Mouse (Mus musculus) heart, embryonic 10.5 days (tissue): ENCODE results near the gene Lmtk3. TPM values are rescaled to one million over a fixed set of nuclear protein-coding genes. Genes with fewer than 3 reads are reported as not detected.

Source experiments
- DNase-seq: peaks from one replicate; pipeline ENCODE4 v3.0.0-alpha.2; 2017; ENCODE audit warnings: low spot score
- H3K27ac ChIP-seq: fragments of 300-500 bp; sonication (generic); 2 replicates; pipeline ENCODE4 v1.5.1; 2016; ENCODE audit warnings: mild to moderate bottlenecking
- H3K27me3 ChIP-seq: fragments of 300-500 bp; sonication (generic); 2 replicates; pipeline ENCODE4 v1.6.1; 2016; ENCODE audit warnings: mild to moderate bottlenecking; ENCODE audit not compliant: poor library complexity, insufficient read depth, severe bottlenecking
- H3K36me3 ChIP-seq: fragments of 300-500 bp; sonication (generic); 2 replicates; pipeline ENCODE4 v1.6.1; 2016; ENCODE audit warnings: mild to moderate bottlenecking, moderate library complexity
- H3K4me1 ChIP-seq: fragments of 300-500 bp; sonication (generic); 2 replicates; pipeline ENCODE4 v1.6.1; 2016; ENCODE audit warnings: mild to moderate bottlenecking
- H3K4me3 ChIP-seq: fragments of 300-500 bp; sonication (generic); 2 replicates; pipeline ENCODE4 v1.5.1; 2016; ENCODE audit warnings: mild to moderate bottlenecking, moderate library complexity
- H3K9me3 ChIP-seq: fragments of 300-500 bp; sonication (generic); 2 replicates; pipeline ENCODE4 v1.6.1; 2016; ENCODE audit warnings: mild to moderate bottlenecking, moderate library complexity
- WGBS: fragments of 180-500 bp; shearing (Covaris S2); methylation state at CpG from one replicate; pipeline ENCODE4 v1.1.7; 2016; 5-methylcytosine and 5-hydroxymethylcytosine counted together
- polyA plus RNA-seq: library from polyadenylated mRNA; unstranded; fragments of >200 nt; fragmentation: Nextera tagmentation; extraction: Ambion mirVana; gene quantifications from 2 replicates; pipeline ENCODE4 v1.2.1, GENCODE M21; 2016

Lmtk3 gene
- polyA plus RNA-seq, 1 experiment from 2014 or later, result 1.8 TPM

DNA sequence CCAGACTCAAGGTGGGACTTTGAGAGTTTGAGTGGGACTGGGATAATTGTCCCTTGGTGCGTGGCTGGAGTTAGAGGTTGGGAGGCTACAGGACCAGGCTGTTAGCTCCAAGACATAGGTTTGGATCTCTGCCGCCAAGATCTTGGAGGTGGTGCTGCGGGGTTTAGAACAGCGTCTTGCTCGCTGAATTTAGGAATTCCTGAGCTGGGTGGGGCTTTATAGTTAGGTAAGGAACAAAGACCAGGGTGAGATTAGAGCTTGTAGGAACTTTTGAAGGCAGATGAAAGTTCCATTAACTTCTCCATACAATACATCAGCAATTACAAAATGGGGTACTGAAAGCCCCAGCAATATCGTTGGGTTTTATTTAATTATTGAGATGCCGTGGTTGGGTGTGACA, 16.5 kb downstream of the Lmtk3 start:
- Histone ChIP-seq H3K27ac (no peak overlapping the region), H3K27me3 (peaks cover 64% of the 10 kb centered on the region), H3K9me3 (no peaks in the 10 kb centered on the region), H3K4me3 (peak overlapping the region; percentile 38; the same call in 1 of the 2 replicates), H3K36me3 (peaks cover 7% of the 10 kb centered on the region; the same call in 1 of the 2 replicates), H3K4me1 (peaks cover 29% of the 10 kb centered on the region)
- WGBS, result 36% methylated on average over 7 of the region's 7 CpGs
- DNase-seq, result no peak

DNA sequence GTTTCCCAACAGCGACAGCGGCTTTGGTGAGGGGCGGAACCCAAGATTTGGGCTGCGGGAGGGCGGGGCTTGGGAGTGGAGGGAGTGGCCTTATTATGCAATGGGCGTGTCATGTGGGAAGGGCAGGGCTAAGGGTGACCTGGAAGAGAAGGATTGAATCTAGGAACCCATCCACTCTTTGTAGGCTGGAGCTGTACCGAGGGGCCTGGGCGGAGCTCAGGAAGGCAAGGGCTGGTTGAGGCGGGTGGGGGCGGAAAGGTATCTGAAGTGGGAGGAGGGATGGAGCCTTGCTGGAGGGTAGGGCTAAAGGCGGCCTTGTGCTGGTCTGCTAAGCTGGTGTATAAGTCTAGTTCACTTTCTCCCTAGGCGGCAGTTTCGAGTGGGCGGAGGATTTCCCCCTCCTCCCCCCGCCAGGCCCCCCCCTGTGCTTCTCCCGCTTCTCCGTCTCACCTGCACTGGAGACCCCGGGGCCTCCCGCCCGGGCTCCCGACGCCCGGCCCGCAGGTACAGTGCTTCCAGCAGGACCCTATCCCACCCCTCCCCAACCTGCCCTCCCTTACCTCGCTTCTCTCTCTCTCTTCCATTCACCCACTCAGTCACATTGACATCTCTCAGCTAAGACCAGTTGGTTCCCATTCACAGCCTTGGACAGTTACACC, 17.1 kb downstream of the Lmtk3 start:
- peaks cover 29% of the 10 kb centered on the region for H3K4me1 ChIP-seq
- H3K9me3 ChIP-seq, result no peaks in the 10 kb centered on the region
- 12% methylated on average over 24 of the region's 25 CpGs for WGBS
- peaks cover 57% of the 10 kb centered on the region for H3K27me3 ChIP-seq
- peak overlapping the region; percentile 38 for H3K4me3 ChIP-seq
- peak; percentile 87 for DNase-seq
- 0 out of 2 replicates have a peak, but pooled peaks cover 4% of the 10 kb centered on the region for H3K36me3 ChIP-seq
- H3K27ac ChIP-seq, result peak overlapping the region; percentile 47; the same call in 1 of the 2 replicates

DNA sequence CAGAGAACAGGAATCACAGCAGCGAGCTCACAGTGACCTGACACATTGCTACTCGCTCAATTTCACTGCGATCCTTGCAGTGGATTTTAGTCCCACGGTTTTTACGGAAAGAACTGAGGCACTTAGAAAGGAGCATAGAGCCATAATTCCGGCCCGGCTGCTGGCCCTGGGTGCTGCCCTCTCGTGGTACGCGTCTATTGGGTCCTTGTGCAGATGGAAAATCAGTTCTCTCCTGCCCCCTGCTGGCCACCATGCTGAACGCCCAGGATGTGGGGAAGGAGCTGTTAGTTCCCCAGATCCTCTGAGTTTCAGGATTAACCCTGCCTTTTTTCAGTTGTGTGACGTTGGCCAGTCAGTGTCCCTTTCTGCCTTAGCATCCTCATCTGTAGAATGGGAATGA, 17.8 kb downstream of the Lmtk3 start:
- H3K4me3 ChIP-seq, result peak overlapping the region; percentile 38
- H3K36me3 ChIP-seq, result peaks cover 10% of the 10 kb centered on the region; the same call in 1 of the 2 replicates
- H3K4me1 ChIP-seq, result peaks cover 35% of the 10 kb centered on the region
- H3K27me3 ChIP-seq, result peaks cover 51% of the 10 kb centered on the region
- no peaks in the 10 kb centered on the region for H3K9me3 ChIP-seq
- DNase-seq, result peak; percentile 95
- no peak overlapping the region for H3K27ac ChIP-seq
- WGBS, result 3% methylated on average over 12 of the region's 12 CpGs

DNA sequence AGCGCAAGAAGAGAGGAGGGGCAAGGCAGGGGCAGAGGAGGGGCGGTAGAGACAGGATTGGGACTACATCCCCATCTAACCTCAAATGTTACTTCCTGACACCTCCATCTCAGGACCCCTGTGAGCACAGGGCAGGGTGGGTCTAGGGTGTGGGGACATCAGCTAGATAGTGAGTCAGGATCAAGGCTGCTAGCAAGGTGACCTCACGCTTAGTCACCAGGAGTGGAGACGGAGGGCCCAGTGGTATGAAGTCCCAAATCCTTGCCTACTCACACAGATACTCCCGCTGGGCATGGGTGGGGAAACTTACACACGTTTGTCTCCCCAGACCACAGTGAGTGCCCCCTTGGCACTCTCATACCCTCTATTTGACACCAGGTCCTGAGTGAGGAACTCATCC, 19.0 kb downstream of the Lmtk3 start:
- 83% methylated on average over 6 of the region's 6 CpGs for WGBS
- no peak for DNase-seq
- peaks cover 31% of the 10 kb centered on the region for H3K4me1 ChIP-seq
- no peaks in the 10 kb centered on the region for H3K9me3 ChIP-seq
- H3K4me3 ChIP-seq, result no peak overlapping the region
- H3K36me3 ChIP-seq, result peaks cover 22% of the 10 kb centered on the region
- H3K27me3 ChIP-seq, result peaks cover 39% of the 10 kb centered on the region
- H3K27ac ChIP-seq, result no peak overlapping the region

DNA sequence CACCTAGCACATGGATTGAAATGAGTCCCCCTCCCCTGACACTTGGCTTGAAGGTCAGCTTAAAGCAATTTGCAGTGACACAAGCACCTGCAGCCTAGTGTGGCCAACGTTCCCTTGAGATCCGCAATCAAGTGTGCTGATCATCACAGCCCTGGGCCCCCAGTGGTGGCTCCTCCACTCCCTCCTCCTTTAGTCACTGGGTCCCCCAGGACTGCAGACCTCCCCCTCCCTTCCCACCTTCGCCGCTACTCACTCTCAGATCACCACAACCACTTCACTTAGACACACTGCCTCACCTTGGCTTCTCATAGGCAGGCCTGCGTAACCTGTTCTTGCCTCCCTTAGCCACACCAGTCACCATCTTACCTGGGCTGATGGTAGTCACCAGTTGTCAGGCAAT, 22.4 kb downstream of the Lmtk3 start:
- WGBS, result 56% methylated on average over 5 of the region's 5 CpGs
- Histone ChIP-seq H3K27ac (no peak overlapping the region), H3K9me3 (no peaks in the 10 kb centered on the region), H3K4me1 (peaks cover 14% of the 10 kb centered on the region), H3K4me3 (no peak overlapping the region), H3K36me3 (peaks cover 55% of the 10 kb centered on the region), H3K27me3 (peaks cover 5% of the 10 kb centered on the region; the same call in 1 of the 2 replicates)
- no peak for DNase-seq

DNA sequence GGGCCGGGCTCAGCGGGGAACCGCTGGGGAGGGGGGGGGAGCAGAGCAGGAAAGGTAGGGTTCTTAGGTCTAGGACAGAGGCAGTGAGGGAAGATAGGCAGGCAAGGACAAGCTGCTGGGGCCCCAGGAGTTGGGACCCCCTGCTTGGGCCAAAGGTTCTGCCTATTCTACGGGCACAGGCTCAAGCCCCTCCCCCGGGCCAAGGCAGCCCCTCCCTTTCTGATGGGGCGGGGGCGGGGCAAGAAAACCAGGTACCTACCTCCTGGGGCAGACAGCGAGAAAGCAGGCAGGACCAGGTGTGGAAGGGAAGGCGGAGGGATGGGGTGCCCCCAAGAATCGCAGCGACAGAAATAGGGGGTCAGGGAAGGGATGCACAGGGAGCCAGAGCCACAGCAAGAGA, 24.9 kb downstream of the Lmtk3 start:
- Histone ChIP-seq H3K9me3 (no peaks in the 10 kb centered on the region), H3K36me3 (peaks cover 73% of the 10 kb centered on the region), H3K4me3 (no peak overlapping the region; the same call in 1 of the 2 replicates), H3K4me1 (peaks cover 25% of the 10 kb centered on the region), H3K27ac (no peak overlapping the region), H3K27me3 (no peaks in the 10 kb centered on the region)
- DNase-seq, result no peak
- 64% methylated on average over 11 of the region's 11 CpGs for WGBS

DNA sequence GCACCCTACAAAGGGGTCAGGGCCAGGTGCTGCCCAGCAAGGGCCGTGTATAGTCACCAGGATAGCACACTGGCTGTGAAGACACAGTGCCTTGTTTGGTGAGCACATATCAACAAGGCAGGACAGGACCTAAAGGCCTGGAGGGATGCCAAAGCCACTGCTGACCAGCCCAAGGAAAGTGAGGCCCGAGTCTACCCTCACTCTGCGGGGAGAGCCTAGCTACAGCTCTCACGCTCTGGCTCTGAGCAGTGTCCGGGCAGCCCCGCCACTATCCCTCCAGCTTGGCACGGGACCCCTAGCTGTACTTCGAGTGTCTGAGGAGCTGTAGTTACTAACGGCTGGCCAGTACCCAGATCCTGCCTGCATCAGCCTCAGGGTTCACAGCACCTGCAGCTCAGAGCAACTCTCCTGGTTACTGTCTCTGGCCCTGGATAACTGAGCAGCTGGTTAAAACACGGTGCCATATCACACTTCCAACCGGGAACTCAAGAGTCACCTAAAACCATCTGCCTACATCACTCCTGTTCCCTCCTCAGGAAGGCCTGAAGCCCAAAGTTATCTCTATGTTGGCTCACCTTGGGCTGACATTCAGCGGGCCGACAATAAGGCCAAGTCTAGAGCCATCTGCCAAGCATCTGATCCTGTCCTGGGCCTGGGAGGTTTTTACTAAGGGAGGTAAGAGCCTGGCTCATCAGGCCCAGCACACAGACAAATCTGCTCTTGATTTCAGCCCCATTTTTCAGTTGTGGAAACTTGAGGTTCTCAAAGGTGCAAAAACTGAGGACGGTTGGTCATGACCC, 25.9 kb downstream of the Lmtk3 start:
- H3K4me3 ChIP-seq, result no peak overlapping the region
- no peak overlapping the region for H3K27ac ChIP-seq
- no peaks in the 10 kb centered on the region for H3K27me3 ChIP-seq
- WGBS, result 89% methylated on average over 14 of the region's 14 CpGs
- H3K9me3 ChIP-seq, result no peaks in the 10 kb centered on the region
- peaks cover 25% of the 10 kb centered on the region for H3K4me1 ChIP-seq
- peaks cover 73% of the 10 kb centered on the region for H3K36me3 ChIP-seq
- DNase-seq, result no peak

DNA sequence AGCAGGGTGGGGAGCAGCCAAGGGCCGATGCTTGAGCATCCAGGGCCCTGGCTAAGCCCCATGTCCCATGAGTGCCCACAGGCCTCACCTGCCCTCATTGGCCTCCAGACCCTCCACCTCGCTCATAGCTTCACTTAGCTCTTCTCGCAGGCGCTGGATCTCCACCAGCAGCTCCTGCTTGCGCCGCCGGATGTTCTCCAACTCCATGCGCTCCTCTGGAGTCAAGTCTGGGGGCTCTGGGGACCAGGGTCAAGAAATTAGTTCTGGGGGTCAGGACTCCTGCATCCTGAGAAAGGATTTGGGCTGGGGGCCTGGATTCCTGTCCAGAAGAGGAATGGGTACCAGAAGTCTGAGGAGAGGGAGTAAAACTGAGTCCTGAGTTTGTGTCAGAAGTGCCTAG, 29.4 kb downstream of the Lmtk3 start:
- no peaks in the 10 kb centered on the region for H3K9me3 ChIP-seq
- WGBS, result 89% methylated on average over 8 of the region's 8 CpGs
- H3K4me1 ChIP-seq, result peaks cover 30% of the 10 kb centered on the region
- H3K4me3 ChIP-seq, result peak overlapping the region; percentile 94
- H3K27me3 ChIP-seq, result 0 out of 2 replicates have a peak, but pooled peaks cover 5% of the 10 kb centered on the region
- peak overlapping the region; percentile 100; the same call in 1 of the 2 replicates for H3K27ac ChIP-seq
- peaks cover 52% of the 10 kb centered on the region for H3K36me3 ChIP-seq
- DNase-seq, result no peak

DNA sequence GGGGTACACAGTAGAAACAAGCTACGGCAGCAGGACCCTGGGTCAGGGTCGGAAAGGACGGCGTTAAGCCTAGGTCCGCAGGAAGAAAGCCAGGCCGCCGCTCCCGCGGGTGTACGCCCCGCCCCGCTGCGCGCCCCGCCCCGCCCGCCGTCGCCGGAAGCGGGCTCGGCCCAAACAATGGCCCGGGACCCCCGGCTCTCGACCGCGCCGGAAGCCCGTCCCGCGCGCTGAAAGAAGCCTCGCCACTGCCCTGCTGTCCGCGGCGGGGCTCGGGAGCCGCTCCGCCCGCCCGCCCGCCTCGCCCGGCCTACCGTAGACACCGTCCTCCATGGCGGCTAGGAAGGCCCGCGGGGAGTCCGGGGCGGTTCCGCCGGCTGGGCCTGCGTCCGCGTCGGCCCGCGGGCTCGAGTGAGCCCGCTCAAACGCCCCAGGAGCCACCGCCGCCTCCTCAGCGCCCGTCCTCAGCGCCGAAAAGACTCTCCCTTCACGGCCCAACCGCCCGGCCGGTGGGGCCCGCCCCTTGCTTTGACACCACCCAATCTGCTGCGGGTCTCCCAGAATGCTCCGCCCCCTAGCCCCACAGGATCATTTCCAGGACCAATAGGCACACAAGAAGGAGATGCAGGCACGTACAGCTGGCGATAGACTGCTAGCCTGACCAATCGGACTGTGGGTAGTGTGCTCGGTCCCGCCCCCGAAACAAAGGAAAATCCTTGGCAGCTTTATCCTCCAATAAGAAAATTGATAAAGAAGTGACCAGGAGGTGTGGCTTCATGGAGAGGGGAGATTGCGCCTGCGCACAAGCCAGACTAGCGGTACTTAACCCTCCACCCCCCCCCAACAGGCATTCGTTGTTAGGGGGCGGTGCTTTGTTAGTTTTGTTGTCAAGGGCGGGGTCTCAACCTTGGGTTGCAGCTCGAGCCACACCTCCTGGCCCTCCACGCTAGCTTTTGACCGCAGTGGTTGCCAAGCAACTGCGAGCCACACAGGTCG, 30.5 kb downstream of the Lmtk3 start, which contains the start of gene Cyth2:
TSS of gene Cyth2 (minus strand) at position 795 of the 993 bp plus-strand sequence.
- Histone ChIP-seq H3K4me3 (peak within 1 kb of the TSS; percentile 94), H3K36me3 (peaks cover 40% of the 10 kb centered on the region), H3K27me3 (peaks cover 15% of the 10 kb centered on the region), H3K9me3 (no peaks in the 10 kb centered on the region), H3K4me1 (peaks cover 27% of the 10 kb centered on the region), H3K27ac (peak within 1 kb of the TSS; percentile 100)
- under 1% methylated on average over 82 of the region's 92 CpGs for WGBS
- peak; percentile 100 for DNase-seq

DNA sequence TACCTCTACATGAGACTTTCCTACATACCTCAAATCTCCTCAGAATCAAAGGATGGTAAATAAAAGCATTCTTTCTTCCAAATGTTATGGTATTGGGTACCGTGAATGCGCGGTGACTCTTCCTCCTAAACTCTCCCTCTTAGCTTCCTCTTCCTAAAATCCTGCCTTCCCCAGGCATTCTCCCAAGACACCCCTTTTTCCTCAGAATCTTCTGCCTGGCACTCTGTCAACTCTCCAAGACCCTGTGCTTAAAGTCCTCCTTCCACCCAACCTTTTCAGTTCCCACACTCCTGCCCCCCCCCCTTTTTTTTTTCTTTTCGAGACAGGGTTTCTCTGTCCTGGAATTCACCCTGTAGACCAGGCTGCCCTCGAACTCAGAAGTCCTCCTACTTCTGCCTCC, 31.3 kb downstream of the Lmtk3 start:
- Histone ChIP-seq H3K27ac (0 out of 2 replicates have a peak overlapping the region, but pooled peaks have one; percentile 100), H3K9me3 (no peaks in the 10 kb centered on the region), H3K36me3 (peaks cover 33% of the 10 kb centered on the region), H3K27me3 (peaks cover 20% of the 10 kb centered on the region), H3K4me1 (peaks cover 30% of the 10 kb centered on the region), H3K4me3 (peak overlapping the region; percentile 94)
- 10% methylated on average over 5 of the region's 5 CpGs for WGBS
- no peak for DNase-seq

DNA sequence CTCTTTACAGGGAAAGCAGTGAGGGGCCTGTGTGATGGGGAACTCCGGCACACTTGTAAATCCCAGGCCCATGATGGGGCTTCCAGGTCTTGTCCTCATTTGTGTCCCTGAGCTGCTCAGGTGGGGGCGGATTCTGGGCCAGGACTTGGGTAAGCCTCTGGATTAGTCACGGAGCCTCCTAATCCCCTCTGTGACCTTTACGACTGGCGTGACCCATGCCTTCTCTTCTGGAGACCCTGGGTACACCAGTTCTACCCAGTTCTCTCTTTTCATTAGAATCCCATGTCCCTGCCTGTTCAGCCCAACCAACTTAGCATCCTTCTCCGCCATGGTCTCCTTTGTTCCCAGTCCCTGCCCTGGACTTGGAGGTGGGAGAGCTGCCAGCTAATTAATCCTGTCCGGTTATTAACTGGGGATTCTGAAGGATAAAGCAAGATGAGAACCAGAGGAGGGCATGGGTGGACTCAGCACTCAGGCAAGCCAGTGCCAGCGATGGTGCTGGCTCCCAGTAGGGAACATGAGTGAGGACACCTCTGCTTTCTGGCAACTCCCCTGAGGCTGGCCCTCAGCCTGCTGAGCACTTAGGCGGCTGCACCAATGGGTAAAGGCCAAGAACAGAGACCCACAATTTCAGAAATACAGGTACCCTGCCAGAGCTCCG, 31.9 kb downstream of the Lmtk3 start:
- peak; percentile 73 for DNase-seq
- Histone ChIP-seq H3K9me3 (no peaks in the 10 kb centered on the region), H3K4me3 (no peak overlapping the region), H3K4me1 (peaks cover 32% of the 10 kb centered on the region), H3K27ac (no peak overlapping the region), H3K36me3 (peaks cover 26% of the 10 kb centered on the region), H3K27me3 (peaks cover 26% of the 10 kb centered on the region)
- 65% methylated on average over 10 of the region's 10 CpGs for WGBS

DNA sequence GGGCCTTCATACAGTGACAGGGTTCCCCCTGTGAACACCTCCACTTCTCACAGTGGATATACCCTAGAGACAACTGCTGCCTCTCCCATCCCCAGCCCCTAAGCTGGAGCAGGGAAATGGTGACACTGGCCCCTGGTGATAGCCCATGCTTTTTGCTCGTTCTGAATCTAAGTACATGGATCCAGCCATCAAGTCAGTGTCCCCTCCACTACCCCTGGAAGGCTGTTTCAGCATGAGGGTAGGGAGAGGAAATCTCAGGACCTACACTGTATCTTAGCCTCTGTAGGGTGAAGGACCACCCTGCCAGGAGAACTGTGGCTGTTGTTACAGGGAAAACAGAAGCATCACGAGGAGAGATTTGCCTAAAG, 32.4 kb downstream of the Lmtk3 start:
- 49% methylated on average over 2 of the region's 2 CpGs for WGBS
- DNase-seq, result no peak
- Histone ChIP-seq H3K4me1 (peaks cover 32% of the 10 kb centered on the region), H3K27ac (no peak overlapping the region), H3K4me3 (no peak overlapping the region), H3K9me3 (no peaks in the 10 kb centered on the region), H3K27me3 (peaks cover 31% of the 10 kb centered on the region), H3K36me3 (peaks cover 21% of the 10 kb centered on the region)
